Mouse (Mus musculus): Measurements from ENCODE around the gene Rhoj. TPM values are rescaled to one million over a fixed set of nuclear protein-coding genes. Genes with fewer than 3 reads are reported as not detected.

The Rhoj gene
- total RNA-seq (2021), result 1 to 10 TPM; 6.6 to 8.4 TPM

DNA sequence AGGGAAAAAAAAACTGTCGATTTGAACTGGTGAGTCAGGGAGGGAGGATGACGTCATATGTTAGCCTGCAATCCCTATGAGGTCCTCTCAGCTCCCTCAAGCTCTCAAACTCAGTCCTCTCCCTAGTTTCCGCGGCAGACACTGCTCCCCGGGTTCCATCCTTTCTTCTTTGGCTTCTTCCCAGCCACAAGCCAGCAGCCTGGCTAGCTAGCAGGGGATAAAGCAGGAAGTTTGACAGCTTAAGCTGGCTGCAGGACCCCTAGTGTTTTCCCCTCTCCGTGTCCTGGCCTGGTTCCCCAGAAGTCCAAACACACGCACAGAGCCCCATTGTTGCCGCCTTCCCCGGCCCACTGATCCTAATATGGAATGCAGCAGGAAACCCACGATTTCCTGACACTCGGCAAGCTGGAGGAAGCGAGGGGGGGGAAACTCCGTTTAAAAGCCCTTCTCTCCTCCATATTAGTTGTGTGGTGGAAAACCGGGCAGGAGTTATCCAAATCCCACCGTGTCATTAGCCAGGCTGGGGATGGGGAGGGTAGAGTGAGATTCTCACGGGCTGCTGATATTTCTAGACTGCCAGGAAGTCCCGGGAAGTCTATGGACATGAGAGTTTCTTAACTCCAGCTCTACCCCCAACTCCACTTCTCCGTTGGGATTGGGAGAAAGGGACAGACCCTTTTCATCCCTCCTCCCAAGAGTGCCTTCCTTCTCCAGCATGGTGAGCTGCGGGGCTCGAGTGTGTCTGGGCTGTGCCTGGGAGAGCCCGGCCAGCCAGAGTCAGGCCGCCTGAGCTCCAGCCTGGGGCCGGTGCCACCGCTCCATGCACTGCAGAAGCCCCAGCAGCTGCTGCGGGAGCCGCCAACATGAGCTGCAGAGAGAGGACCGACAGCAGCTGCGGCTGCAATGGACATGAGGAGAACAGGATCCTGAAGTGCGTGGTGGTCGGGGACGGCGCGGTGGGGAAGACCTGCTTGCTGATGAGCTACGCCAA lies at the start of gene Rhoj:
TSS of gene Rhoj (plus strand) at position 362 of the 991 bp plus-strand sequence.
- DNase-seq (ENCODE audit: extremely low spot score in 1 of 2, low spot score in 2 of 2), result peak; percentile 44 to 86
- intact Hi-C loops (cut with DNase I), result no loop called here

DNA sequence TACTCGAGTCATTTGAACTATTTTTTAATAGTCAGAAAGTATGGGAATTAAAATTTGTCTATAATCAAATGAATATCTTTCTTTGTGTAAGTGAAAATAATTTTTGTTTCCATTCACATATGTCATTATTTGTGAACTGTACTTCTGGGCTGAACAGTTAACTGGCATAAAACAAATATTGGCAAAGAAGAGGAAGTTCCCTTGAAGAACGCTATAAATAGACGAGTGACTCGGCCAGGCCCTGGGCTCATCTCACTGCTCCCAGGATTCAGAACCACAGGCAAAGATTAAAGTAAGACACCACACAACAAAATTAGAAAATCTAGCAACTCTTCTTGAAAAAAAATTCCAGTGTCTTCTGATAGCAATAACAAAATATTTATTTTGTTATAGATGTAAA lies 36.4 kb upstream of the Rhoj start:
- intact Hi-C loops (cut with DNase I), result no loop called here
- DNase-seq (ENCODE audit: extremely low spot score in 1 of 2, low spot score in 2 of 2), result no peak

DNA sequence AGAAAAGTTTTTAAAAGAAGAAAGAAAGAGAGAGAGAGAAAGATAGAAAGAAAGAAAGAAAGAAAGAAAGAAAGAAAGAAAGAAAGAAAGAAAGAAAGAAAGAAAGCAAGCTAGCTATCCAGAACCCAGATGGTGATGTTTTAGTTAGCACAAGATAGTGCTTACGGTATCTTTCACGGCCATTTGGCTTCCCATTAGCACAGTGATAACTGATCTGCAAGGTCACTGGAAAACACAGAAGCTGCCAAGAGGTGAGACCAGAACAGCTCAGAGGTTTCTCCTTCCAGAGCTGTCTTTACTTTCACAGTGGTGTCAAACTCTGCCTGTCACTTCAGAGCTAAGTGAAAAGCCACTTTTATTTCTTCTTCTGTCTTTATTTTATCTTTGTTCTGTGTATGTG lies 32.4 kb upstream of the Rhoj start:
- intact Hi-C loops (cut with DNase I), result no loop called here
- DNase-seq (ENCODE audit: extremely low spot score in 1 of 2, low spot score in 2 of 2), result no peak

DNA sequence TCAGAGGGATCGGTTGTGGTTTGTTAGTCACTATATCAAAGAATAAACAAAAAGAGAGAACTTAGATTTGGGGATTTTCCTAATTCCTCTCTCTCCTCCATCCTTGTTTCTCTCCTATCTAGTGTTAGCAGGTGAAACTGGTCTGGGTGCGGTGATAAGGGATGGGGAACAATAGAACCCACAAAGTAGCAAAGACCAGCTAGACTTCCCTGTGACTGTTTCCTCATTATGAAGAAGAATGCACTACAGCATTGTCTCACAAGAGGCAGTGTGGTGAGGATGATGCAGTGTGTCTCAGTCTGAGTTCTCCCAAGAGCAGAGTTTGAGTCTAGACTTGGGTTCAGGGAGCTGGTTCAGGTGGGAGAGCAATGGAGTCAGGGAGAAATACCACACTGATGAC lies 30.7 kb upstream of the Rhoj start:
- intact Hi-C loops (cut with DNase I), result no loop called here
- no peak for DNase-seq (ENCODE audit: extremely low spot score in 1 of 2, low spot score in 2 of 2)

DNA sequence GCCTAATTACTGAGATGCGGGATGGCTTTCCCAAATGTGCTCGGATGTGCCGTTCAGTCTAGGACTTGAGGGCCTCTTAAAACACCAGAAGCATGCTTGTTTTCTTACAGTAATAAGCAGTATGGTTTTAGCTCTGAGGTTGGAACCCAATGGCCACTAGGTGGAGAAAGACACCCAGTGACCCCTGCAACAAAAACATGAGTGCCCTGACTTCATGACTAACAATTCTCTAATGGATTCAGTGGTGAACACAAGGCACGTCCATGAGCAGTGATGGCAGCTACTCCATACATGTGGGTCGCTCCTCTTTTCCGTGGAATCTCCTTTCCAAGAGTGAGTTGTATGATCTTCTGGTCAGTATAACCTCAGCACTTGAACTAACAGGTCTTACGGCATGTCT lies 27.6 kb upstream of the Rhoj start:
- intact Hi-C loops (cut with DNase I), result no loop called here
- DNase-seq (ENCODE audit: extremely low spot score in 1 of 2, low spot score in 2 of 2), result peak in 1 of 2 experiments; percentile 21

DNA sequence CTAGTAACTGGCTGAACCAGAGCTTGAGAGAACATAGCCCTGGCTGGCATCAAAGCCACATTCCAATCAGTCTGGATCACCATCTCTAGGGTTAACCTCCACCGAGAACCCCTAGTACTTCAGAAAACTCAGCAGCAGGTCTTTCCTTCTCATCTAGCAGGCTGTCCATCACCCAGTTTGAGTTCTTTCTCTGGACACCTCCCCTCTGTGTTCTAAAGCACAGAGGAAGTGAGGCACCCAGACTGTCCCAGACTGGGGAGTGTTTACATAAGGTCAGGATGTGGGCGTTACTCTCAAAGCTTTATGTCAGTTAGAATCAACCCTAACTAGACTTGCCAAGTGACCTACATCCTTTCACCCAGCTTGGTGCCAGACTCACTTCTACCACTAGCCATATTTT lies 24.9 kb upstream of the Rhoj start:
- intact Hi-C loops (cut with DNase I), result no loop called here
- no peak for DNase-seq (ENCODE audit: extremely low spot score in 1 of 2, low spot score in 2 of 2)

DNA sequence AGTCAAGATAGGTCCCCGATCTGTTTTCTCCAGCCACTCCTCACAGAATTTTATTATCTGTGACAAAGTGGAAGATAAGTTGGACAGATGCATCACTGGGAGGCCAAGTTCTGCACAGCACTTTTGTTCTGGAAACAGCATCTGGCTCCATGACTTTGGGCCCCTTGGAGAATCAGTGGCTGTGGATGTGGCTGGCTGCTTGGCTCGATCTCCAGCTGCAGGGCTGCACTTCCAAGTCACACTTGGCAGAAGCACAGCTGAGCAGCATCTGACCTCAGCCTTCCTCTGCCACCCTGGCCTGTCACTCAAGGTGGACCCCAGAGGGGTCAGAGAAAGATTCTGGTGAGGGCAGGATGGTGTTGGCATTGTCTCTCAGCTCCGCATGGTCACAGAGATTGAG lies 22.0 kb upstream of the Rhoj start:
- DNase-seq (ENCODE audit: extremely low spot score in 1 of 2, low spot score in 2 of 2), result no peak
- intact Hi-C loops (cut with DNase I), result no loop called here

DNA sequence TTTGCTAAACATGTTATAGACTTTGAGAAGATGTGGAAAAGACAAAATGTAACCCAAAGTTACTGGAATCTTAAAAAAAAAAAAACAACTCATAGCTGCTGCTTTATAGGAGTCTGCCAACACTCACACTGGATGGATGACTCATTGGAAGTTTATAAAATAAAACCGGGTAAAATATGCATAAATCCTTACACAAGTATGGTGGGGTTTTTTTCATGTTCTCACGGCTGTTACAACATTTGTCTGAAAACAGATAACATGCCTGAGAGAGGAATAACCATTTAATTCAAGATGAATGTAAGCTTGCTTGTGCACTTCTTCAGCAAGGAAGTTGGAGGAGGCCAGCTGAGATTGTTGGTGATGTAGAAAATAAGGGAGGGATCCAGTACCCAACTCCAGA lies 17.6 kb upstream of the Rhoj start:
- DNase-seq (ENCODE audit: extremely low spot score in 1 of 2, low spot score in 2 of 2), result no peak
- intact Hi-C loops (cut with DNase I), result no loop called here

DNA sequence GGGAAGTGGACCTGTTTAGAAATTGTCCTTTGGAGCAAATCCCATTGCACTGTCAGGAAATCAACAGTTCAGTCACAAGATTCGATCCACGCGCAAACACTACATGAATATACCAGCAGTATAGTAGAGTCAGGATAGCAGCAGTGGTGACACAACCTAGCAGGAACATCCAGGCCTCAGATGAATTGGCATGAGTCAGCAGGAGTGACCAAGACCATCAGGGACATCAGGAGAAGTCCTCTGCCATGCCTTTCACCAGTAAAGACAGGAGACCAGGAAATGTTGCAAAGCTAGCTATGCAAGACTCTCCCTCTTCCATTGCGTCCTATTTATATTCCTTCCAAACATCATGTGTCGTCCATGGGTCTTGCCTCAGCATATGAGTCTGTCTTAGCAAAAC lies 16.6 kb upstream of the Rhoj start:
- no peak for DNase-seq (ENCODE audit: extremely low spot score in 1 of 2, low spot score in 2 of 2)
- intact Hi-C loops (cut with DNase I), result no loop called here

DNA sequence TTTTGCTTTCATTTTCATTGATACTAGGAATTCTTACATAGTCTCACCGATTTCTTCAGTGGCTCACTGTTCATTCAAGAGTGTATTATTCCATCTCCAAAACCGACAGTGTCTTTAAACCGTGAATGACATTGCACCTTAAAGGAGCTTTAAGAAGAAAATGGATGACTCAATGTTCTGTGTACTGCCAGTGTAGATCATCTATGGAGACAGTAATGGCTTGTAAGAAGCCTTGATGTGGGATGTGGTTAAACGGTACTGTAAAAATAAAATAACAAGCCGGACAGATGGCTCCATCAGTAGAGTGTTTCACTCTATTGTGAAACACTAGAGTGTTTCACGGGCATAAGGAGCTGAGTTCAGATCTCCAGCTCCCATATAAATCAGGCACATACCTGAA lies 15.2 kb upstream of the Rhoj start:
- intact Hi-C loops (cut with DNase I), result no loop called here
- DNase-seq (ENCODE audit: extremely low spot score in 1 of 2, low spot score in 2 of 2), result no peak

DNA sequence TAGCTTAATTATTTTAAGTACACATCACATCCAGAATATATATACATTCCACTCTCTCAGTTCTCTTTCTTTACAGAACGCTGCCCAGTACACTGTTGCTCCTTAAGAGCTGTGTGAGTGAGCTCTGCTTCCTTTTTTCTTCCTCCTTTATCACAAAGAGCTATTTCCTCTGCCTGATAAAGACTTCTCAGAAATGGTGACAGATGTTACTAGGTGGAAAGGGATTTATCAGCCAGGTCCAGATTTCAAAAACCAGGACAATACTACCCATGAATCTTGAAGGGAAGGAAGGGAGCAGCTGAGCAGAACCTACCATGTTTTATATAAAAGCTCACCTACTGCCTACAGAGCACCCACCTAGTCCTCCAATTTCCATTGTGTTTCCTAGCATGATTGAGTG lies 8.3 kb upstream of the Rhoj start:
- intact Hi-C loops (cut with DNase I), result no loop called here
- no peak for DNase-seq (ENCODE audit: extremely low spot score in 1 of 2, low spot score in 2 of 2)

DNA sequence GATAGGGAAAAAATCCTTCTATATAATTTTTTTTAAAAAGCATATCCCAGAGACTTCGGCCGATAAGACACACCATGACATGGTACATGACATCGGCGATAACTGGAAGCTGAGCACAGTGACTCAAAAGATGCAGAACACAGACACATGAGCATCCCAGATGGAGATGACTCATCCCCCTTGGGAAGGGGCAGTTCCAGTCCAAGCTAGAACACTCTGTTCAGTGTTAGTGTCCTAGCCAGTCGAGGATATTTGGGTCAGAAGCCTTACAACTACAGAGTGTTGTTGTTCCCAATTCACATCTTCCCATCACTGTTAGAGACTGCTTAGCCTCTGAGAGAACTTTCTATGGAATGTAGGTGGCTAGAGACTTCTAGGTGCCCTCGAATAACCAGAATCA lies 4.0 kb upstream of the Rhoj start:
- peak in 1 of 2 experiments; percentile 29 for DNase-seq (ENCODE audit: extremely low spot score in 1 of 2, low spot score in 2 of 2)
- intact Hi-C loops (cut with DNase I), result no loop called here

DNA sequence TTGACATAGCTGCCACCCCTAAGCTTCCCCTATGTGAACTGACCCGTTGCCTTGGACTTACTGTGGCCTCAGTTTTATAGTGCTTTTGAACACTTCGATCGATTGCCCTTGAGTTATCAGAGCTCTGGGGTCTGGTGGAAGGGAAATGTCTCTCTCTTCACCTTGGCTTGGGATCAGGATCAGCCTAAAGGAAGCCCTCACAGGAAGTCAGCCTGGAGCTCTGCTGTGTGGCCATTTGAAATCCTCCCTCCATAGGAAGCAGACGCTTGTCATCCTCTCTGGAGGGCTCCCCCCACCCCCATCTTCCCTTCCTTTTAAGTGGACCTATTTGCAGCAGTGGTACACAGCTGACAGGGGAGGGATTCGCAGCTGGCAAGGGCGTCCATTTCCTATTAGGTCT lies 1.6 kb downstream of the Rhoj start:
- intact Hi-C loops (cut with DNase I), result no loop called here
- DNase-seq (ENCODE audit: extremely low spot score in 1 of 2, low spot score in 2 of 2), result peak in 1 of 2 experiments; percentile 49

DNA sequence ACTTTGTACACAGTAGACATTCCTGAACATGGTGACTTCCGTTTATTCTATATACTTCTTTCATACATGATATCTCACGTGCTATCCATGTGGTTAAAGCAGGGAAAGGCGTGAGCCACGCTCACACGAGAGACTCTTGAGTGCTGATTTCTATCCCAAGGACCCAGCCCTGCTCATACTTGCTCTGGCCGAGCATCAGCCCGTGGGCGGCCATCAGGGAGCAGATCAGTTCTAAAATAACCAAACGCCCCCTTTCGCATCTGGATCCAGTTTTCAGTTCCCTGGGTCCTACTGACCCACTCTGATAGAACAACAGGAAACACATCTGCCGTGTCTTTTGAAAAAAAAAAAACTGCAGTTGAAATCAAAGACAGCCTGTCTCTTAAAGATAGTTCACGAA lies 2.6 kb downstream of the Rhoj start:
- intact Hi-C loops (cut with DNase I), result no loop called here
- DNase-seq (ENCODE audit: extremely low spot score in 1 of 2, low spot score in 2 of 2), result peak in 1 of 2 experiments; percentile 45

DNA sequence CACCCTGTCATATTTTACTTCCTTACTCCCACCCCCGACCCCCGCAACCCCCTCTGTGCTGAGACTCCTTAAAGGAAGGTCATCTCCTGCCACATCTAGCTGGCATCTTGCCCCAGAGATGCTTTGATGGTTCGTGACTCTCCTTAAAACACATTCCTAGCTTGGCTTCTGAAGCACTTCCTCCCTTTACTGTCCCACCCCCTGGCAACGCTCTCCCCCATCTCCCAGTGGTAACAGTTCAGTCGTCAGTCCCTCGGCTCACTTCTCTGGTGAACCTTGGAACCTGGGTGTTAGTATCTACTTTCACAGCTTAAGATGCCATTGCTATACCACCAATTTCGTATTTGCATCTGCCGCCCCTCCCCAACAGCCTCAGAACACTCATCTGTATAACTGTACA lies 3.8 kb downstream of the Rhoj start:
- intact Hi-C loops (cut with DNase I), result no loop called here

DNA sequence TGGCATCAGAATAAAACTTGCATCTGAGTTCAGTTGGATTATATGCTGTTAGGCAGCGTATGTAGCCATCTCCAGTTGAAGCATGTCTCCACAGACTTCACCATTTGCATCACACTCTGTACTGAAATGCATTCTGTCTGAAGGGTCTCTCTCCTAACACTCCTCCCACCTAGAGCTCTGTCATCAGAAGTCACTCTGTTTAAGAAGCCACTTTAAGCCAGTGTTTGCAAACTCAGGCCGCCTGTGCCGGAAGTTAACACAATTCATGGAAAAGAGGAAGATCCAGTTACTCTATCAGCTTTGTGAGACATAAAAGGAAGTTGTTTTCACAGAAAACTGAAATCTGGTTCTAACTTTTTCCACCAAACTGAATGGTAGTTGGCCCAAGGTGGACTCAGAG lies 5.9 kb downstream of the Rhoj start:
- intact Hi-C loops (cut with DNase I), result no loop called here
- DNase-seq (ENCODE audit: extremely low spot score in 1 of 2, low spot score in 2 of 2), result no peak

More for the DNA sequence above, 3.8 kb downstream of the Rhoj start:
- peak in 1 of 2 experiments; percentile 47 for DNase-seq (ENCODE audit: extremely low spot score in 1 of 2, low spot score in 2 of 2)

DNA sequence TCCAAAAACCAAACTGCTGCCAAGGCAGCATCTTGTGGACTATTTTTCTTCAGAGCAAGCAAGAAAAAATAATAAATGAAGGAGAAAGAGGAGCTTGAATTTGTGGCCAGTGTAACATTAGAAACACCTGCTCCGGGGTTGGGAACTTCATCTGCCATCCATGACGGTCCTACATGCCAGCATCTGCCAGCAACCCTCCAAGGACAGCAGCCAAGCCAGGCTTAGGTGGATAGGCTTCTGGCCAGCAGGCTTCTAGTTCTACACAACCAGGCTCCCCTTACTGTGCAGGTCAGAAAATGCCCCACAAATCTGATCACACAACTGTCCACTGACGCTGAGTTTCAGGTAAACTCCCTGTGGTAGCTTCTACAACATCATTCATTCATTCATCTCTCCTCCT lies 7.7 kb downstream of the Rhoj start:
- intact Hi-C loops (cut with DNase I), result no loop called here

DNA sequence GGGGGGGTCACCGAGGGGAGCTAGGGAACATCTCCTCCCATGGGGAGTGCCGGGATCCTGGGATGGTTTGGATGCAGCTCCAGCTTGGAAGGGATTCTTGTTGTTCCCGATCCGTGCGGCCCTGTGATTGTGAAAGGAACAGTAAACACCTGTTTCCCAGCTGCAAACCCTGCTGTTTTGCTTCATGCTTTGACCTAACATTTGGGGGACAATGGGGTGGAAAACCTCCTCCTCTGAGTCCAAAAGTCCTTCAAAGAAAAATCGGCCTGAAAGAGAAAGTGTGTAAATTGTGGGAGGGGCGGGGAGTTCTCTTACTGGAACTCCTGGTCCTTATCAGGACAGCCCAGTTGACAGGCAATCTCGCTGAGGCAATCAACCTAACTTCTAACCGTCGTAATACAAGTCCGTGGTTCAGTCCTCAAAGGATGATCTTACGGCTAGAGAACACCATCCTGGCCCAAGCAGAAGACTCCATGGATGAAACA lies 12.4 kb downstream of the Rhoj start:
- intact Hi-C loops (cut with DNase I), result no loop called here
- no peak for DNase-seq (ENCODE audit: extremely low spot score in 1 of 2, low spot score in 2 of 2)

More for the DNA sequence above, 7.7 kb downstream of the Rhoj start:
- no peak for DNase-seq (ENCODE audit: extremely low spot score in 1 of 2, low spot score in 2 of 2)

DNA sequence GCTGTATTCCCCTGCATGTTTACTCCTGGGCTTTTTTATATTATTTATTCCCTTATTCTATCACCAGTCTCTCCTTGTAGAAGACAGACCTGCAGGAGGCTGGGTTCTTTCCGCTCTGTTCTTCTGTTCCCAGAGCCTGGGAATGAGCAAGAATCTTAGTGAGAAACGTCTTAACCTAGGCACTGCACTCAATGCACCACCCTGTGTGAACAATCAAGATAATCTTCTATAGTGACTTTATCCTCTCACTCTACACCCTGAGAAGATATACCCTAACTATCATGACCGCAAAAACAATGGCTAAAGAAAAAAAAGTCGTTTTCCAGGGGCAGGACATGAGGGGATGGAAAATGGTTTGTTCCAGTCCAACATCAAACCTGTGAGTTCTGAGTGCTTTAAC lies 13.1 kb downstream of the Rhoj start:
- DNase-seq (ENCODE audit: extremely low spot score in 1 of 2, low spot score in 2 of 2), result no peak
- intact Hi-C loops (cut with DNase I), result no loop called here

DNA sequence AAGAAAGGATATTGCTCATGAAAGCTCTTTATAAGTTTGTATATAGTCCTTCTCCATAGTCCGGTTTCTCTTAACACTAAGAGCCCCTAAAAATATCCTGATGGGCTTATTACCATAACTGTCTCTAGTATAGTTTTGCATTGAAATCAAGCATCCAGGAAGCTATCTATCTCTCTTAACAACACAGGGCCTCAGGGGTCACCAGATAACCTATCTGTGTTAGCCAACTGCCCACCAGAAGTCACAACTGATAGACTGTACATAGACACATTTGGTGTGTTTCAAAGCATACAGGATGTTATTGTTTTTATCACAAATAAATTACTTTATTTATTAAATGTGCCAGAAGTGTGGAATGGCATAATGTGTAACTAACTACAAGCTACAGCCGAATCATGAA lies 21.1 kb downstream of the Rhoj start:
- intact Hi-C loops (cut with DNase I), result no loop called here
- DNase-seq (ENCODE audit: extremely low spot score in 1 of 2, low spot score in 2 of 2), result no peak

DNA sequence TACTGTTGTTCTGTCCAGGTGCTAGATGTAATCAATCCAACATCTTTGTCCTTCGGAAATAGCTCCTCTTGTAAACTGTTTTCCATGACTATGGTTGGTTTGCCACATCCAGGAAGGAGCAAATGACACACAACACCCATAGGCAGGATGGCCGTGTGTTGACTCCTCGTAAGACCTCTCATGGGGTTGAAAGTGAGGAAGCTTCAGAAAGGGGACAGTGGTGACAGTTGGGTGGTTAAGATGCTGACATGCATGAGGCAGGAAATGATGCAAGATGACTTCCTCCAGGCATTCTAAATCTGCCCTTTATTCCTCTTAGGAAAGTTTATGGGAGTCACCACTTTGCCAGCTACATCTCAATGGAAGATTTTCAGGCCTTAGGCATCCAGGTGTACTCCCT lies 31.8 kb downstream of the Rhoj start:
- DNase-seq (ENCODE audit: extremely low spot score in 1 of 2, low spot score in 2 of 2), result no peak
- intact Hi-C loops (cut with DNase I), result no loop called here

All from left cerebral cortex, postnatal 10 days (tissue).